Mouse (Mus musculus) layer of hippocampus, postnatal 14 days (tissue): ENCODE measurements at regions not wholly inside any gene's neighbourhood (a gene's known extent, or its start where the extent isn't known, plus 50 kb on each side); places are given as distances from the start of the nearest gene placed in this dataset.
"Not testable (repeated sequence)": the region's sequence is repeated elsewhere in the genome, so short reads cannot be mapped to it uniquely, and the experiment has no call there.

Experiments
- DNase-seq, 2 experiments: peaks; one replicate each; pipeline ENCODE4 v3.0.0; 2021 to 2022; ENCODE audit warnings: low spot score in 2 of 2, mixed read lengths in 1 of 2

- no peak for DNase-seq
These were observed 65.8 kb upstream of the Rmdn2 start for GRCm38 (mm10) chr17:79545878-79546277.

- no peak for DNase-seq
These were observed 64.6 kb upstream of the Rmdn2 start for GRCm38 (mm10) chr17:79547075-79547474.

GRCm38 (mm10) chr17:79547524-79547923 is 64.1 kb upstream of the Rmdn2 start:
- no peak for DNase-seq

- DNase-seq: not testable (repeated sequence)
These were observed 61.3 kb upstream of the Rmdn2 start for GRCm38 (mm10) chr17:79550409-79550808.

GRCm38 (mm10) chr17:79553850-79554249 is 57.8 kb upstream of the Rmdn2 start:
- no peak for DNase-seq

GRCm38 (mm10) chr17:79555593-79555992 is 56.1 kb upstream of the Rmdn2 start:
- no peak for DNase-seq
